Mouse (Mus musculus): Measurements from ENCODE around the gene Spag7. TPM values are rescaled to one million over a fixed set of nuclear protein-coding genes. Genes with fewer than 3 reads are reported as not detected.

Spag7 gene
- polyA plus RNA-seq, 1 experiment = 93.2 TPM

GRCm38 (mm10) chr11:70681170-70681569 is 12.0 kb upstream of the Spag7 start:
- no peak for DNase-seq (ENCODE audit: low spot score)

GRCm38 (mm10) chr11:70679894-70680293 is 10.7 kb upstream of the Spag7 start:
- no peak for DNase-seq (ENCODE audit: low spot score)

GRCm38 (mm10) chr11:70679361-70679760 is 10.1 kb upstream of the Spag7 start:
- no peak for DNase-seq (ENCODE audit: low spot score)

GRCm38 (mm10) chr11:70678576-70678975 is 9.4 kb upstream of the Spag7 start:
- no peak for DNase-seq (ENCODE audit: low spot score)

GRCm38 (mm10) chr11:70678092-70678491 is 8.9 kb upstream of the Spag7 start:
- DNase-seq (ENCODE audit: low spot score) = no peak

GRCm38 (mm10) chr11:70674501-70674900 is 5.3 kb upstream of the Spag7 start:
- DNase-seq (ENCODE audit: low spot score) = no peak

GRCm38 (mm10) chr11:70674014-70674413 is 4.8 kb upstream of the Spag7 start:
- no peak for DNase-seq (ENCODE audit: low spot score)

- DNase-seq (ENCODE audit: low spot score) = no peak
Measured at GRCm38 (mm10) chr11:70671333-70672047, 2.3 kb upstream of the Spag7 start.

GRCm38 (mm10) chr11:70670483-70670882 is 1.3 kb upstream of the Spag7 start:
- DNase-seq (ENCODE audit: low spot score) = no peak

GRCm38 (mm10) chr11:70669582-70670345 is 548 bp upstream of the Spag7 start:
- peak; percentile 58 for DNase-seq (ENCODE audit: low spot score)

- DNase-seq (ENCODE audit: low spot score) = peak; percentile 65
Measured at GRCm38 (mm10) chr11:70668335-70668770, 863 bp downstream of the Spag7 start.

- no peak for DNase-seq (ENCODE audit: low spot score)
Measured at GRCm38 (mm10) chr11:70667271-70668150, 1.7 kb downstream of the Spag7 start.

GRCm38 (mm10) chr11:70666687-70667086 is 2.5 kb downstream of the Spag7 start:
- DNase-seq (ENCODE audit: low spot score) = no peak

GRCm38 (mm10) chr11:70664741-70665140 is 4.5 kb downstream of the Spag7 start:
- no peak for DNase-seq (ENCODE audit: low spot score)

GRCm38 (mm10) chr11:70663957-70664356 is 5.3 kb downstream of the Spag7 start:
- no peak for DNase-seq (ENCODE audit: low spot score)

GRCm38 (mm10) chr11:70663101-70663500 is 6.1 kb downstream of the Spag7 start:
- no peak for DNase-seq (ENCODE audit: low spot score)

- DNase-seq (ENCODE audit: low spot score) = no peak
Measured at GRCm38 (mm10) chr11:70660571-70660970, 8.6 kb downstream of the Spag7 start.

- no peak for DNase-seq (ENCODE audit: low spot score)
Measured at GRCm38 (mm10) chr11:70658942-70659341, 10.3 kb downstream of the Spag7 start.

- no peak for DNase-seq (ENCODE audit: low spot score)
Measured at GRCm38 (mm10) chr11:70658521-70658920, 10.7 kb downstream of the Spag7 start.

- DNase-seq (ENCODE audit: low spot score) = no peak
Measured at GRCm38 (mm10) chr11:70657991-70658390, 11.2 kb downstream of the Spag7 start.

- no peak for DNase-seq (ENCODE audit: low spot score)
Measured at GRCm38 (mm10) chr11:70657573-70657972, 11.6 kb downstream of the Spag7 start.

- DNase-seq (ENCODE audit: low spot score) = no peak
Measured at GRCm38 (mm10) chr11:70656964-70657363, 12.3 kb downstream of the Spag7 start, which contains the start of gene Eno3. Gene Eno3, plus strand, starts transcription at chr11:70657202.

Measured in urinary bladder, adult 2 months (tissue).